Mouse (Mus musculus): ENCODE results near the gene Sgk1. TPM values are rescaled to one million over a fixed set of nuclear protein-coding genes. Genes with fewer than 3 reads are reported as not detected.

Sgk1 gene
- polyA plus RNA-seq, 1 experiment from 2014 or later: 86.9 TPM

DNA sequence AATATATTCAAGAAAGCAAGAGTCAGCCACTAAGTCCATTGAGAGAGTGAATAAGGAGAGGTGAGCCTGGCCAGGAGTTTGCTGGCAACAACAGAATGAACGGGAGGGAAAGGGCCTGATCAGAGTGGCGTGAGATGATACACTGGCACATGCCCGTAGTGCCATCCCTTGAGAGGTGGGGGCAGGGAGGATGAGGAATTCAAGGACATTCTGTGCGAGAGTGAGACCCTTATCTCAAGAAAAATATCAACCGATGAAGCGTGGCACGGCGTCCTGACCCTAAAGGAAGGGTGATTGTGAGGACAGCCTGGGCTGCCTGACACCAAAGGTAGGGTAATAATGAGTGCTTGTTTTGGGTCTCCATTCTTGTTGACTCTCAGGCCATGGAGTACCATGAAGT lies 38.1 kb upstream of the Sgk1 start:
- no peaks in the 10 kb centered on the region for H3K36me3 ChIP-seq (ENCODE audit: insufficient read depth, low read length)
- ATAC-seq (peak; percentile 39; the same call in 1 of the 2 replicates), DNase-seq (ENCODE audit: low spot score) (no peak)
- 52% methylated on average over 8 of the region's 8 CpGs for WGBS
- H3K4me3 ChIP-seq (ENCODE audit: low read depth, low read length): no peak overlapping the region
- H3K27ac ChIP-seq (ENCODE audit: low read length): no peak overlapping the region
- H3K4me2 ChIP-seq (replicated peaks; ENCODE audit: low read depth, low read length): no peak overlapping the region
- H3K27me3 ChIP-seq (replicated peaks; ENCODE audit: insufficient read depth, low read length): no peaks in the 10 kb centered on the region
- H3K9ac ChIP-seq (replicated peaks; ENCODE audit: low read depth): no peak overlapping the region
- no peaks in the 10 kb centered on the region for H3K9me3 ChIP-seq (ENCODE audit: low read length)
- peaks cover 3% of the 10 kb centered on the region; the same call in 1 of the 2 replicates for H3K4me1 ChIP-seq (ENCODE audit: insufficient read depth, low read depth, low read length)
- TF ChIP-seq EP300 (IDR thresholded peaks at IDR 0.05) (no peak), CTCF (IDR thresholded peaks at IDR 0.05) (no peak)

DNA sequence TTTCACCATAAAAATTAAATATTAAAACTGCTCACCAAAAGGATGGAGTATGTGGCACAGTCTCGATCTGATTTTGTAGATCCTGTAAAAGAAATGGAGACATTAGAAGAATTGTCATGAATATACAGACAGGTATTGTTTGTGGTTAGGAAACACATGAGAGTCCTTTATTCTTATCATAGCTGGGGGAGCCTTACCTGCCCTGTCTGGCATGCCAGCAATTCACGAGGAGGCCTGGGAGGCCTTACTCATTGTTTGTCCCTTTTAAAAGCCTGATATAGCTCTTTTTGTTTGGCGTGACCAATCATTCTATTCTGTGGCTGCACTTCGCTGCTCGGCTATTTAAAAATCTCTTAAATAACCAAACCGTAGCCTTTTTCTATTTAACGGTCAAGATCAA lies 37.6 kb upstream of the Sgk1 start:
- no peak overlapping the region for H3K4me2 ChIP-seq (replicated peaks; ENCODE audit: low read depth, low read length)
- no peak overlapping the region for H3K9ac ChIP-seq (replicated peaks; ENCODE audit: low read depth)
- peaks cover 3% of the 10 kb centered on the region; the same call in 1 of the 2 replicates for H3K4me1 ChIP-seq (ENCODE audit: insufficient read depth, low read depth, low read length)
- H3K27me3 ChIP-seq (replicated peaks; ENCODE audit: insufficient read depth, low read length): no peaks in the 10 kb centered on the region
- no peak overlapping the region for H3K27ac ChIP-seq (ENCODE audit: low read length)
- DNase-seq (ENCODE audit: low spot score): peak; percentile 26
- no peak overlapping the region for H3K4me3 ChIP-seq (ENCODE audit: low read depth, low read length)
- ATAC-seq: peak; percentile 63
- WGBS: 59% methylated on average over 7 of the region's 7 CpGs
- TF ChIP-seq CTCF (IDR thresholded peaks at IDR 0.05) (no peak), EP300 (IDR thresholded peaks at IDR 0.05) (peak; percentile 85)
- no peaks in the 10 kb centered on the region for H3K36me3 ChIP-seq (ENCODE audit: insufficient read depth, low read length)
- H3K9me3 ChIP-seq (ENCODE audit: low read length): no peaks in the 10 kb centered on the region

DNA sequence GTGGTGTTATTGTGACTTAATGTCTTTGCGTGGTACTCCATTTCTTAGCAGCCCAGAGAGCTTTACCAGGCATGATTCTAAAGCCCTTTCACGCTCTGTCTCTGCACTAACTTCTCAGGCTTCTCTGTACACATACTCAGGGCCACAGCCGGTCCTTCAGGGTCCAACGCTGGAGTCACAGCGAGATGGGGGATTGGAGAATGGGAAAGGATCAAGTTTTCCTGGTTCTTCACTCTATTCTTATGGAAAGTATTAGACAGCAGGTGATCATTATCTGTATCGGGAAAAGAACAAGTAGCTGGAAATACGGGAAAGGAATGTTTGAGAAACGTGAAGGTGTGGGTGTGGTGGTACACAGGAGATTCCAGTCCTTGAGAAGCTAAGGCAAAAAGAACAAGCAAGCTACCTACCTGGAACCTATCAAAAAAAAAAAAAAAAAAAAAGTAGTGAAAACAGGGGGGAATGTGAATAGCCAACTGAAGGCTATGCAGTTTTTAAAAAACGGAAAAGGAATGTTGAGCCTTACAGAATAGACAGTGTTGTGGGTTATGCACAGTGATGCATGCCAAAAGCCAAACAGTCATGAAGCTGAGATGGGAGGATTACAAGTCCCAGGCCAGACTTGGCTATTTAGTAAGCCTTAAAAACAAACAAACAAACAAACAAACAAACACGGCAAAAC lies 36.2 kb upstream of the Sgk1 start:
- TF ChIP-seq CTCF (IDR thresholded peaks at IDR 0.05) (no peak), EP300 (IDR thresholded peaks at IDR 0.05) (no peak)
- Histone ChIP-seq H3K4me2 (replicated peaks; ENCODE audit: low read depth, low read length) (no peak overlapping the region), H3K9me3 (ENCODE audit: low read length) (no peaks in the 10 kb centered on the region), H3K27me3 (replicated peaks; ENCODE audit: insufficient read depth, low read length) (no peaks in the 10 kb centered on the region), H3K27ac (ENCODE audit: low read length) (0 out of 2 replicates have a peak overlapping the region, but pooled peaks have one; percentile 1), H3K36me3 (ENCODE audit: insufficient read depth, low read length) (no peaks in the 10 kb centered on the region), H3K9ac (replicated peaks; ENCODE audit: low read depth) (no peak overlapping the region), H3K4me1 (ENCODE audit: insufficient read depth, low read depth, low read length) (peaks cover 3% of the 10 kb centered on the region; the same call in 1 of the 2 replicates), H3K4me3 (ENCODE audit: low read depth, low read length) (no peak overlapping the region)
- WGBS: 62% methylated on average over 10 of the region's 10 CpGs
- DNase-seq (ENCODE audit: low spot score): no peak
- no peak for ATAC-seq

DNA sequence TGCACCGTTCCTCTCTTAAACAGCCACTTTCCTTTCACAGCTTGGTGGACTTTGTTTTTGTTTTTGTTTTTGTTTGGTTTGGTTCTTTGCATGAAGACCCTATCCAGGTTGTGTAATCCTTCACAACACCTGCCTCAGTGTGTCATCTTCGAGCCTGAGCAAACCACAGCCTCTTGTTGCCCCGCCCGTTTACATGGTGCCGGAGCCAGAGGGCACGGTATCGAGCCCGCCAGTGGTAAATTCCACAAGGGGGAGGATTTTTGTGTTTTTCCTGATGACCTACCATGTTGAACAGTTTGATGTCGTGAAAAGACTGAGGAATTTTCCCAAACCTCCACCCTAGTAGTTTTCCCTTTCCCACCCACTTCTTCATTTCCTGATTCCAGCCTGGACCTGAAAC lies 35.6 kb upstream of the Sgk1 start:
- H3K27ac ChIP-seq (ENCODE audit: low read length): no peak overlapping the region
- H3K9ac ChIP-seq (replicated peaks; ENCODE audit: low read depth): no peak overlapping the region
- no peaks in the 10 kb centered on the region for H3K27me3 ChIP-seq (replicated peaks; ENCODE audit: insufficient read depth, low read length)
- no peak overlapping the region for H3K4me2 ChIP-seq (replicated peaks; ENCODE audit: low read depth, low read length)
- TF ChIP-seq CTCF (IDR thresholded peaks at IDR 0.05) (no peak), EP300 (IDR thresholded peaks at IDR 0.05) (no peak)
- H3K4me3 ChIP-seq (ENCODE audit: low read depth, low read length): no peak overlapping the region
- no peak for ATAC-seq
- H3K4me1 ChIP-seq (ENCODE audit: insufficient read depth, low read depth, low read length): peaks cover 3% of the 10 kb centered on the region; the same call in 1 of the 2 replicates
- WGBS: 73% methylated on average over 9 of the region's 9 CpGs
- H3K36me3 ChIP-seq (ENCODE audit: insufficient read depth, low read length): no peaks in the 10 kb centered on the region
- no peak for DNase-seq (ENCODE audit: low spot score)
- no peaks in the 10 kb centered on the region for H3K9me3 ChIP-seq (ENCODE audit: low read length)

DNA sequence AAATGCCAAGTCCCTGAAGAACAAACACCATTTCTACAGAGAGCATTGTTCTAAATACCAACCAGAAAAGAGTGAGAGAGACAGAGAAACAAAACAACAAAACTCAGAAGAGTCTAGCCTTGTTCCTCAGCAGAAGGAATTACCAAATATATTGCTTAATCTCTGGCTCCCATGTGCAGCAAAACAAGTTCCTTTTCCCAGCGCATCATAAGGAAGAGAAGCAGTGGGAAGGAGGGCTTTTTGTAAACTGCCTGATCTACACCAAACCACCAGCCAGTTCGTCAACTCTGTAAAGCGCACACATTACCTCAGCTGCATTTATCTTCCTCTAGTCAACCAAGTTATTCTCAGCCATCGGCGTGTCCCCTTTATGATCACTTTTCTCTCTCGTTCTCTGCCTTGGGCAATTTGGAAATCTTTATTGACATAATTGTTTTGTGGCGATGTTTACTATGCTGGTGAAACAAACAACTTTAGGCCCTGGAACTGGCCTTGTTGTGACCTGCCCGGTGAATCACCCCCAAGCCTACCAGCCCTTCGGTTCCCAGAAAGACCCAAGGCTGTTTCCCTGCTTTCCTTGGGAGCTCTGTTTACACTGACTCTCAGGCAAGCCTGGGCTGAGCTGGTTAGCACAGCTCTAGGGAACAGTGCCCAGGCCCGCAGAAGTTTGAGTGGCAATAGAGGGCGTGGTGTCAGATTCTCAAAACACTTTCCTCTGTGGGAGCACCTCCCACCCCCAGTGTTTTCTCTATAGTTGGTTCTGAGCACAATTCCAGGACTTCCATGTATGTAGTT lies 34.8 kb upstream of the Sgk1 start:
- Histone ChIP-seq H3K9ac (replicated peaks; ENCODE audit: low read depth) (no peak overlapping the region), H3K9me3 (ENCODE audit: low read length) (no peaks in the 10 kb centered on the region), H3K4me3 (ENCODE audit: low read depth, low read length) (no peak overlapping the region), H3K36me3 (ENCODE audit: insufficient read depth, low read length) (no peaks in the 10 kb centered on the region), H3K27ac (ENCODE audit: low read length) (peak overlapping the region; percentile 59), H3K4me1 (ENCODE audit: insufficient read depth, low read depth, low read length) (peaks cover 3% of the 10 kb centered on the region; the same call in 1 of the 2 replicates), H3K27me3 (replicated peaks; ENCODE audit: insufficient read depth, low read length) (no peaks in the 10 kb centered on the region), H3K4me2 (replicated peaks; ENCODE audit: low read depth, low read length) (no peak overlapping the region)
- ATAC-seq (peak; percentile 71), DNase-seq (ENCODE audit: low spot score) (peak; percentile 48)
- WGBS: 69% methylated on average over 11 of the region's 11 CpGs
- no peak; the same call in none of the 2 replicates for TF ChIP-seq EP300 (IDR thresholded peaks at IDR 0.05)
- TF ChIP-seq CTCF (IDR thresholded peaks at IDR 0.05): no peak

DNA sequence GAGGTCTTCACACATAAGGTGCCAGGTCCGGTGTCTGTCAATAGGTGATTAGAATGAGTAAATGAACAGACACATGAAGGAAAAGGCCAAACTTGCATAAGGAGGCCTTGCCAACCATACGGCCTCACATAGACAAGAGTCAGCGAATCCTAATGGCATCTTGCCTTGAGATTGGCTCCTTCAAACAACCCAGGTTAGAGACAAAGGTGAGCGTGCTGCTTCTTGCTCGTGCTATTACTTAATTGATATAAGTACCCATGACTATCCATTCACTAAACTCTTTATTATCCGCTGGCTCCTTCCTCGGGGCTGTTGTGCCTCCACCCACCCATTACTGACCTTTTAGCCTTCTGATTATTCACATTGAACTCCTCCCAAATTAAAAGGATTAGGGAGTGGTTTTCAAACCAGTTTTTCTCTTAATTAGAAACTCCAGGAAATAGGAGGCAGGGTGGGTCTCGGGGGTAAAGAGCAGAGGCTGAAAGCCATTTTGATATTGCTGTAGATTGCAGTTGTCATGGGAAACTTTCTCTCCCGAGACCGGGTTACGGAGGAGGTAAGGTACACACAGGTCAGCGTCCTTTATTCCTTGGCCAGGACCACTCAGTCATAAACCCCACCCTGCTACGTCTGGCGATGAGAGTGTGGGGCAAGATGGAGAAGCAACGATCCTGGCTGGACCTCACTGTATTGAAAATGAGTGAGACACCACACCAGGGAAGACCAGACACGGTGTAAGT lies 33.9 kb upstream of the Sgk1 start:
- H3K4me2 ChIP-seq (replicated peaks; ENCODE audit: low read depth, low read length): no peak overlapping the region
- H3K36me3 ChIP-seq (ENCODE audit: insufficient read depth, low read length): no peaks in the 10 kb centered on the region
- DNase-seq (ENCODE audit: low spot score) (no peak), ATAC-seq (no peak)
- TF ChIP-seq EP300 (IDR thresholded peaks at IDR 0.05) (no peak), CTCF (IDR thresholded peaks at IDR 0.05) (no peak)
- no peaks in the 10 kb centered on the region for H3K27me3 ChIP-seq (replicated peaks; ENCODE audit: insufficient read depth, low read length)
- no peak overlapping the region for H3K4me3 ChIP-seq (ENCODE audit: low read depth, low read length)
- peak overlapping the region; percentile 59 for H3K27ac ChIP-seq (ENCODE audit: low read length)
- H3K9ac ChIP-seq (replicated peaks; ENCODE audit: low read depth): no peak overlapping the region
- H3K4me1 ChIP-seq (ENCODE audit: insufficient read depth, low read depth, low read length): peaks cover 3% of the 10 kb centered on the region; the same call in 1 of the 2 replicates
- H3K9me3 ChIP-seq (ENCODE audit: low read length): no peaks in the 10 kb centered on the region
- WGBS: 86% methylated on average over 16 of the region's 16 CpGs

Data from lung, postnatal 0 days (tissue).